Mouse (Mus musculus): ENCODE data around the gene Surf2. TPM values are rescaled to one million over a fixed set of nuclear protein-coding genes. Genes with fewer than 3 reads are reported as not detected.

Gene Surf2
- total and polyA plus RNA-seq, 2 experiments from 2014 or later: 9.7 to 29.0 TPM

GRCm38 (mm10) chr2:26906431-26906830 lies 9.7 kb upstream of the Surf2 start:
- H3K4me3 ChIP-seq (ENCODE audit: low read depth, low read length): no peak overlapping the region
- H3K36me3 ChIP-seq (replicated peaks; ENCODE audit: control insufficient read depth, insufficient read depth, low read length): peaks cover 25% of the 10 kb centered on the region
- DNase-seq (ENCODE audit: low spot score): no peak
- H3K4me1 ChIP-seq (ENCODE audit: control insufficient read depth, insufficient read depth): peaks cover 25% of the 10 kb centered on the region
- no peak overlapping the region for H3K9ac ChIP-seq (replicated peaks; ENCODE audit: low read depth, low read length)
- no peak for ATAC-seq (ENCODE audit: insufficient read depth, low read depth)
- no peaks in the 10 kb centered on the region for H3K27me3 ChIP-seq (ENCODE audit: control insufficient read depth, insufficient read depth, low read length)
- no peak overlapping the region for H3K4me2 ChIP-seq (ENCODE audit: low read depth, low read length)
- no peak overlapping the region for H3K27ac ChIP-seq (ENCODE audit: low read depth)
- no peak for TF ChIP-seq EP300 (IDR thresholded peaks at IDR 0.05; ENCODE audit: low read depth)
- 86% methylated on average over 3 of the region's 3 CpGs for WGBS
- no peaks in the 10 kb centered on the region for H3K9me3 ChIP-seq (replicated peaks; ENCODE audit: control insufficient read depth, low read length)

GRCm38 (mm10) chr2:26907109-26907508 lies 9.1 kb upstream of the Surf2 start:
- no peak overlapping the region for H3K9ac ChIP-seq (replicated peaks; ENCODE audit: low read depth, low read length)
- WGBS: 57% methylated on average over 4 of the region's 4 CpGs
- no peak overlapping the region for H3K27ac ChIP-seq (ENCODE audit: low read depth)
- H3K36me3 ChIP-seq (replicated peaks; ENCODE audit: control insufficient read depth, insufficient read depth, low read length): peaks cover 29% of the 10 kb centered on the region
- TF ChIP-seq CTCF (IDR thresholded peaks at IDR 0.05; ENCODE audit: low read depth) (peak; percentile 63), EP300 (IDR thresholded peaks at IDR 0.05; ENCODE audit: low read depth) (no peak)
- no peak overlapping the region for H3K4me2 ChIP-seq (ENCODE audit: low read depth, low read length)
- DNase-seq (ENCODE audit: low spot score) (no peak), ATAC-seq (ENCODE audit: insufficient read depth, low read depth) (no peak)
- no peak overlapping the region for H3K4me3 ChIP-seq (ENCODE audit: low read depth, low read length)
- no peaks in the 10 kb centered on the region for H3K27me3 ChIP-seq (ENCODE audit: control insufficient read depth, insufficient read depth, low read length)
- H3K4me1 ChIP-seq (ENCODE audit: control insufficient read depth, insufficient read depth): peaks cover 27% of the 10 kb centered on the region
- H3K9me3 ChIP-seq (replicated peaks; ENCODE audit: control insufficient read depth, low read length): no peaks in the 10 kb centered on the region

- Histone ChIP-seq H3K4me3 (ENCODE audit: low read depth, low read length) (0 out of 2 replicates have a peak overlapping the region, but pooled peaks have one; percentile 68), H3K36me3 (replicated peaks; ENCODE audit: control insufficient read depth, insufficient read depth, low read length) (peaks cover 46% of the 10 kb centered on the region), H3K4me2 (ENCODE audit: low read depth, low read length) (peak overlapping the region; percentile 67), H3K27me3 (ENCODE audit: control insufficient read depth, insufficient read depth, low read length) (no peaks in the 10 kb centered on the region), H3K27ac (ENCODE audit: low read depth) (no peak overlapping the region), H3K9ac (replicated peaks; ENCODE audit: low read depth, low read length) (peak overlapping the region; percentile 21; the same call in 1 of the 2 replicates), H3K4me1 (ENCODE audit: control insufficient read depth, insufficient read depth) (peaks cover 24% of the 10 kb centered on the region), H3K9me3 (replicated peaks; ENCODE audit: control insufficient read depth, low read length) (no peaks in the 10 kb centered on the region)
- ATAC-seq (ENCODE audit: insufficient read depth, low read depth) (no peak), DNase-seq (ENCODE audit: low spot score) (no peak)
- TF ChIP-seq EP300 (IDR thresholded peaks at IDR 0.05; ENCODE audit: low read depth) (no peak), CTCF (IDR thresholded peaks at IDR 0.05; ENCODE audit: low read depth) (no peak)
- WGBS: 73% methylated on average over 18 of the region's 18 CpGs
Measured at GRCm38 (mm10) chr2:26908710-26909386, 7.3 kb upstream of the Surf2 start.

GRCm38 (mm10) chr2:26909387-26909784 lies 6.8 kb upstream of the Surf2 start:
- Histone ChIP-seq H3K9me3 (replicated peaks; ENCODE audit: control insufficient read depth, low read length) (no peaks in the 10 kb centered on the region), H3K4me3 (ENCODE audit: low read depth, low read length) (peak overlapping the region; percentile 68), H3K4me2 (ENCODE audit: low read depth, low read length) (peak overlapping the region; percentile 67), H3K4me1 (ENCODE audit: control insufficient read depth, insufficient read depth) (peaks cover 23% of the 10 kb centered on the region), H3K27ac (ENCODE audit: low read depth) (peak overlapping the region; percentile 87), H3K36me3 (replicated peaks; ENCODE audit: control insufficient read depth, insufficient read depth, low read length) (peaks cover 52% of the 10 kb centered on the region), H3K27me3 (ENCODE audit: control insufficient read depth, insufficient read depth, low read length) (no peaks in the 10 kb centered on the region), H3K9ac (replicated peaks; ENCODE audit: low read depth, low read length) (peak overlapping the region; percentile 70)
- no peak for DNase-seq (ENCODE audit: low spot score)
- ATAC-seq (ENCODE audit: insufficient read depth, low read depth): no peak
- TF ChIP-seq CTCF (IDR thresholded peaks at IDR 0.05; ENCODE audit: low read depth) (no peak), EP300 (IDR thresholded peaks at IDR 0.05; ENCODE audit: low read depth) (no peak)

GRCm38 (mm10) chr2:26910124-26910993 lies 5.8 kb upstream of the Surf2 start, which contains the start of the genes Med22 and Rpl7a:
Gene Med22 (minus strand): TSS chr2:26910677.
Gene Rpl7a (plus strand): TSS chr2:26910764.
- ATAC-seq (ENCODE audit: insufficient read depth, low read depth): peak; percentile 94
- Histone ChIP-seq H3K27me3 (ENCODE audit: control insufficient read depth, insufficient read depth, low read length) (no peaks in the 10 kb centered on the region), H3K27ac (ENCODE audit: low read depth) (peak within 1 kb of the TSS; percentile 87), H3K9me3 (replicated peaks; ENCODE audit: control insufficient read depth, low read length) (no peaks in the 10 kb centered on the region), H3K36me3 (replicated peaks; ENCODE audit: control insufficient read depth, insufficient read depth, low read length) (peaks cover 56% of the 10 kb centered on the region), H3K9ac (replicated peaks; ENCODE audit: low read depth, low read length) (peak within 1 kb of the TSS; percentile 89), H3K4me1 (ENCODE audit: control insufficient read depth, insufficient read depth) (peaks cover 27% of the 10 kb centered on the region), H3K4me3 (ENCODE audit: low read depth, low read length) (peak within 1 kb of the TSS; percentile 68), H3K4me2 (ENCODE audit: low read depth, low read length) (peak within 1 kb of the TSS; percentile 97)
- under 1% methylated on average over 74 of the region's 74 CpGs for WGBS
- peak; percentile 95 for TF ChIP-seq EP300 (IDR thresholded peaks at IDR 0.05; ENCODE audit: low read depth)
- TF ChIP-seq CTCF (IDR thresholded peaks at IDR 0.05; ENCODE audit: low read depth): no peak
- DNase-seq (ENCODE audit: low spot score): peak; percentile 96

Data from heart, postnatal 0 days (tissue).